Mouse (Mus musculus) thymus, adult 2 months (tissue): ENCODE measurements around the gene Gfi1b.

Experiments
- CTCF ChIP-seq: fragments of 200-500 bp; IDR thresholded peaks from 2 replicates; pipeline ENCODE4 v1.5.1; 2012; ENCODE audit warnings: mild to moderate bottlenecking, control low read depth, low read length, moderate library complexity, borderline replicate concordance; ENCODE audit not compliant: control insufficient read depth, poor library complexity, insufficient read depth; ENCODE audit errors: extremely low read depth
- POLR2A ChIP-seq: fragments of 200-500 bp; IDR thresholded peaks from 2 replicates; pipeline ENCODE4 v1.6.1; 2012; ENCODE audit warnings: mild to moderate bottlenecking, low read length, control low read depth, moderate library complexity; ENCODE audit not compliant: control insufficient read depth, poor library complexity, insufficient read depth; ENCODE audit errors: extremely low read depth

DNA sequence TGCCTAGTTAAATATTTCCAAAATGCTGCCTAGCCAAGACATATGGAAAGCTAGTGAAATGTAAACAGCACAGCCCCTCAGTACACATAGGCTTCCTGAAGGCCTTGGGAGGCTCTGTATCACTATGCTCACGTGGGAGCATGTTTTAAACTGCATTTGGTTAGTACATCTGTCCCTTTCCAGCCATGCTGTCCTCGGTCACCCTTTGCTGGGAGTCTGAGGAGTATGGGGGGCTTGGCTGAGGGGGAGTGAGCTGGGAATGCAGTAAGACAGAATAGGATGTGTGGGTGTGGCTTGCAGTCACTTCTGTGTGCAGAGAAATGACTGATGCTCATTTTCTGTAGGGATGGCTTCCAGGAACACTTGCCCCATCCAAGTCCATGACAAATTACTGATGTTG is 36.1 kb downstream of the Gfi1b start:
- TF ChIP-seq CTCF (no peak), POLR2A (no peak)
